Mouse (Mus musculus): ENCODE results near the gene Mybpc2. TPM values are rescaled to one million over a fixed set of nuclear protein-coding genes. Genes with fewer than 3 reads are reported as not detected.

Mybpc2 gene
- not detected for polyA plus RNA-seq (2014; fragmentation: Illumina TruSeq; extraction: RNeasy Lipid Tissue Mini Kit (QIAGEN cat#74804); ENCODE audit: low read depth, low replicate concordance)

DNA sequence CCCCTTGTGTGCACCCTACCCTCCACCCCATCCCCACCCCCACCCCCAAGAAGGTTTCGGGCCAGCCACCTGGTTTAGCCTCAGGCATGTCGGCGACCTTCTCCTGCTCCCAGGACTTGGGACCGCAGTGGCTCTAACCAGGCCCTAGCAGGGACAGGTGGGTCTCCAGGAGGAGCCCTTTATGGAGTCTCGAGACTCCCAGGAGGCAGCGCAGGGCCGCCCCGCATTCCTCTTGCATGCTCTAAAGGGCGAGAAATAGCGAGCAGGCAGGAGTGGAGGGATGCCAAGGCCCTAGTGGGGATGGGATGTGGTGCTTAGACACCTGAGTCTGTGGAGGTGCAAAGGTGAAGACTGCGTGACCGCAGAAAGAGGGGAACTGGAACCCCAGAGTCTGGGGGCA lies at the start of gene Mybpc2:
TSS of gene Mybpc2 (minus strand) at position 155 of the 400 bp plus-strand sequence.

DNA sequence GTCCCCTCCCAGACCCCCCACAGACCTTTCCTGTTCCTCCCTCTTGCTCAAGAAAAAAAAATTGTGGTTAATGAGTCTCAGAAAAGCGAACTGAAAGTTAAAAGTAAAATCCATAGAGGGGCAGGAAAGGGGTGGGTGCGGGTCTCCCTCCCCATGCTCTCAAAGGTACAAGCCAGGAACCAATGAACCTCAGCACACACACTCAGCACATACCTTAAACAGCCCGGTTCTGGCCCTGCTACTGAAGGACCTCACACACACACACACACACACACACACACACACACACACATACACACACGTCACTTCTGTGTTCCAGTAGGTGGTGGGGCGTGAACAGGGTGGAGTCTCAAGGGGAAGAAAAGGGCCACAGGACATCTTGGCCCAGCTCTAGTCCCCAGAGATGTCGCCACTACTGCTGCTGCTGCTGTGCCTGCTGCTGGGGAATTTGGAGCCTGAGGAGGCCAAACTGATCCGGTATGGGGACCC lies 47.8 kb upstream of the Mybpc2 start, which contains the start of gene Napsa:
TSS of gene Napsa (plus strand) at position 168 of the 489 bp plus-strand sequence.

DNA sequence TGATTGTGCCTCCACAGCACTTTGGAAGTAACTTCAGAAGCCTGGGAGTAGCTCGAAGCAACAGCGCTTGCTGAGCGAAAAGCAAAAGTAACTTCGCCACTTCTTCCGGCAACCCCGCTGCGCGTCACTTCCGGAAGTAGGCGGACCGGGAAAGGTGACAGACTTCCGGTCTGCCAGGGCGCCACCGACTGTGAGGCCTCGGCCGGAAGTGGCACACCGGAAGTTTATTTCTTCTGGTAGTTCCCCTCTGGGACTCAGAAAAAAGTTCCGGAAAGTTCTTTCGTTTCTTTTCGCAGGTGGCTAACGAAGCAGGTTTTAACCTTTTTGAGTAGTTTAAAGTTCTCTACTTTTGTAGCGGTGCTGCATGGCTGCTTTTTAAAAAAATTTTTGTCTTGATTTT lies 29.4 kb upstream of the Mybpc2 start, which contains the start of gene Nr1h2:
TSS of gene Nr1h2 (minus strand) at position 126 of the 400 bp plus-strand sequence.

DNA sequence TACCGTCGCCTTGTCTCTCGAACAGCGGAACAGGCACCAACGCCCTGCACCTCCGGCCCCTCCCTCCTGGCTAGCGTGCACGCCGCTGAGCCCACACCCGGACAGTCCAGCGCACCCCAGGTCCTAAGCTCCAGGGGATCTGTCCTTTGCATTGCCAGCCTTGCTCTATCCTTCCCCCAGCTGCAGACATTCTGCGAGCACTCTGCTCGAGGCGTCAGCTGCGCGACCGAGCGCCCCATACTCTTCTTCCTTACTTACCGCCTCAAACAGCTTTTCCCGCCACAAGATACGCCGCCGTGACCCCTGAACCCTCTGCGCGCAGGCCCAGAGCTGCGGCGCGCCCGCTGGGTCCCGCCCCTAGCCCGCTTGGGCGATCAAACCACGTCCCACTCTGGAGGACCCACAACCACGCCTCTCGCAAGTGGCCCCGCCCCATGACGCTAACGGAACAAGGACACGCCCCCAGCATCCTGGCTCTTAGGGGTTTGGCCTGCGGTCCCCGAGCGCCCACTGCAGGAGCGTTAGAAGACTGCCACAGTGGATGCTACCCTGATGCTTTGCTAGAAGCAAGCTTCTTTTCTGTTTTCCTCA lies 24.1 kb upstream of the Mybpc2 start, which contains the start of gene Pold1:
TSS of gene Pold1 (minus strand) at position 353 of the 591 bp plus-strand sequence.

DNA sequence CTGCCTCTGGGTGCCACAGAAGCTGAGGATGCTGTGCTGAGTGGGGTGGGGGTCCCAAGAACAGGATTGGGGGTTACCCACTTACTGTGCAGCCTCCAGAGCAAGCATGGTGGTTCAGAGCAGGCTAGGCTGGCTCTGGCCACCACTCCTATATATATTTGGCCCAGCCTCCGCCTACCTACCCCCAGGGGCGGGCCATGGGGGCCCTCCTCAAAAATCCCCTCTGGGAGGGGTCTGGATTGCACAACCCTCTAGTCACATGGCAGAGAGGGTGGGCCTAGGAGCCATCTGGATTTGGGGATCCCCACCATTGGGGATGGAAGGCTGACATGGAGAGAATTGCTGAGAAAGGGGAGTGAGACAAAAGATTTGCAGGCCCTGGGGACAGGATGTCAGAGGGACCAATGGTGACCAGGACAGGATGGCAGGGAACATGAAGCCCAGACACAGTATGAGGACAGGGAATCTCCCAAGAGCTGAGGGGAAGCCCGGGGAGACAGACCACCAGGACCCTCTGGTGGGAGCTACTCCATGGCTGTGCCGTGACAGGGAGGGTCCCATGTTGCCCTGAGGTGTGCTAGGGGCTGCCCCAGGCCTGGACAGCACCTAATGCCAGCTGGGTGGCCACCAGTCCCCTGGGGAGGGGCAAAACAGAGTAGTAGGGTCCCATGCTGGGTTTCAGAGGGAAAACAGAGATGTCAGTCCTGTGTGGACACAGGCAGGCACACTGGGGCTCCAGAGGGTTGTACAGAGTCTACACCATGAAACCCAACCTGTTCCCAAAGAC lies 7.7 kb upstream of the Mybpc2 start, which contains the start of gene Spib:
TSS of gene Spib (minus strand) at position 126 of the 787 bp plus-strand sequence.

DNA sequence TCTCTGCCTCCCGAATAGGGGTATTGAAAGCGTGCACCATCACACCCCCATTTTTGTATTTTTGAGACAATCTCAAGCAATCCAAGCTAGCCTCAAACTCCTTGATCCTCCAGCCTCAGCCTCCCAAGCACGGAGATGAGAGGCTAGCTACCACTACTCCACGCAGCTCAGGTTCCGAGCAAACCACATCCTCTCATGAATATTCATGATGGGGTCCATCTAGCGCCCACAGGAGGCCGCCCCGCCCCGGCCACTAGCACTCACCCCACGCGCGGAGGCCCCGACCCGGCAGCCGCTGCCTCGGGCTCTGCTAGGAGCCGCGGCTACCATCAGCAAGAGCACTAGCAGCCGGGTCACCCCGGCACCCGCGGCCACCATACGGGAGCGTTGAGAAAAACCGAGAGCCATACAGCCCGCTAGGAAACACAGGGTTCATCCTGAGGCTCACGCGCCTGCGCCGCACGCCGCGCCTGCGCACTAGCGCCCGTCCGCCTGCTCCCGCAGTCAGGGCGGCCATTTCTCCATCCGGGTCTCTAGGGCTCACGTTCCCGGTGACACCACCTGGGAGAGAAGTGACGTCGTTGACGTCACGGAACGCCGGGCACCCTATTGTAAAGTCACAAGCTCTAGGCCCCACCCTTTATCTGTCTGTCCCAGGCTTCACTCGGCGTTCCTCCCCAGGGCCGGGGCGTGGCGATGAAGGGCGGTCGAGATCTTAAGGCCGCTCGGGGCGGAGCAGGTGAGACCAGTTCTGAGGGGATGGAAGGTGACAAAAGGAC lies 28.3 kb downstream of the Mybpc2 start, which contains the start of the genes Emc10 and Fam71e1:
TSS of gene Emc10 (minus strand) at position 538 of the 779 bp plus-strand sequence.
TSS of gene Fam71e1 (plus strand) at position 590 of the 779 bp plus-strand sequence.

DNA sequence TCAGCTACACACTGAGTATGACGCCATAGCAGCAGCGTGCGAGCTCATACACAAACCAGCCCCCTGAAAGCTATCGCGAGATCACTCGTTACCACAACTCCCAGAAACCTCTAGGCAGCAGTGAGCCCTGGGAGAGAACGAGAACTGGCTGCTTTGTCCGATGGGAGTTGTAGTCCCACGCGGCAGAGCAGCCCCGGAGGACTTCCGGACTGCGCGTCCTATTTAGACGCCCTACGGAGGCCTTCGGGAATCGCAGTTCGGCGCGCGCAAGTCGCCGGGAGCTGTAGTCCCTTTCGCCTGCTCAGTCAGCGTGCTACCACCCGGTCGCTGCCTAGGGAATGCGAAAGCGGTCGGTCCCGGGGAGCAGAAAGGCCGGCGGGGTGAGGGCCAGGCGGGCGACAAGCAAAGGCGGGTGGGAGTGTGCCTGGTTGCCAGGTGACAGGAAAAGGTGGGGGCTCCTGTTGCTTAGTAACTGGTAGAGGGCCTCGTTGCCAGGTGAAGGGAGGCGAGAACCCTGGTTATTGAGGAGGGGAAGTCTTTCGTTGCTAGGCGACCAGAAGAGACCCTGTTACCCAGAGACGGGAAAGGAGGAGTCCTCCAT lies 56.5 kb downstream of the Mybpc2 start, which contains the start of gene Josd2:
TSS of gene Josd2 (plus strand) at position 170 of the 601 bp plus-strand sequence.

DNA sequence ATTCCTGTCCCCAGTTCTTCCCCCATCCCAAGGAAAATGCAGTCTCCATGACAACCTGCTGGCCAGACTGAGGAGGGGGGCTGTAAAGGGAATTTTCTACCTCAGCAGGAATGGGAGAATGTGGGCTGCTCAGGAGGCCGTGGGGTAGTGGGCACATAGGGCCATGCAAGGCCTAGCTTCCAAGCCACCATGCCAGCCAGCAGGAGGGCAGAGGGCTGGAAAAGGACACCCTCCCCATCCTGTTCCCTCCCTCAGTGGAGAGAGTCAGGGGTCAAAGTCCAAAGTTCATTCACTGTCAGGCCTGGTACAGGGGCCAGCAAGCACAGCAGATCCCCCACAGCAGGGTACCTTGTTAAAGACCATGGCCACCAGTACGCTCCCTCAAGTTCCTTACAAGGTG lies 59.3 kb downstream of the Mybpc2 start, which contains the start of gene Aspdh:
TSS of gene Aspdh (plus strand) at position 281 of the 400 bp plus-strand sequence.

Other genes starting within 250 kb of the Mybpc2 start
- 1.2 TPM for gene Clec11a, start 217.8 kb downstream of the Mybpc2 start, polyA plus RNA-seq (2014; fragmentation: Illumina TruSeq; extraction: RNeasy Lipid Tissue Mini Kit (QIAGEN cat#74804); ENCODE audit: low read depth, low replicate concordance)
- gene Shank1, start 214.4 kb downstream of the Mybpc2 start, polyA plus RNA-seq (2014; fragmentation: Illumina TruSeq; extraction: RNeasy Lipid Tissue Mini Kit (QIAGEN cat#74804); ENCODE audit: low read depth, low replicate concordance): 0.28 TPM
- not detected for gene Syt3, start 140.6 kb downstream of the Mybpc2 start, polyA plus RNA-seq (2014; fragmentation: Illumina TruSeq; extraction: RNeasy Lipid Tissue Mini Kit (QIAGEN cat#74804); ENCODE audit: low read depth, low replicate concordance)
- gene 1700008O03Rik, start 138.8 kb downstream of the Mybpc2 start, polyA plus RNA-seq (2014; fragmentation: Illumina TruSeq; extraction: RNeasy Lipid Tissue Mini Kit (QIAGEN cat#74804); ENCODE audit: low read depth, low replicate concordance): not detected
- not detected for gene Lrrc4b, start 95.6 kb downstream of the Mybpc2 start, polyA plus RNA-seq (2014; fragmentation: Illumina TruSeq; extraction: RNeasy Lipid Tissue Mini Kit (QIAGEN cat#74804); ENCODE audit: low read depth, low replicate concordance)
- gene Aspdh, start 59.3 kb downstream of the Mybpc2 start, polyA plus RNA-seq (2014; fragmentation: Illumina TruSeq; extraction: RNeasy Lipid Tissue Mini Kit (QIAGEN cat#74804); ENCODE audit: low read depth, low replicate concordance): not detected
- 1.6 TPM for gene Josd2, start 56.7 kb downstream of the Mybpc2 start, polyA plus RNA-seq (2014; fragmentation: Illumina TruSeq; extraction: RNeasy Lipid Tissue Mini Kit (QIAGEN cat#74804); ENCODE audit: low read depth, low replicate concordance)
- gene Emc10, start 28.1 kb downstream of the Mybpc2 start, polyA plus RNA-seq (2014; fragmentation: Illumina TruSeq; extraction: RNeasy Lipid Tissue Mini Kit (QIAGEN cat#74804); ENCODE audit: low read depth, low replicate concordance): 2.0 TPM
- gene Fam71e1, start 28.1 kb downstream of the Mybpc2 start, polyA plus RNA-seq (2014; fragmentation: Illumina TruSeq; extraction: RNeasy Lipid Tissue Mini Kit (QIAGEN cat#74804); ENCODE audit: low read depth, low replicate concordance): not detected
- 1.6 TPM for gene Spib, start 7.4 kb upstream of the Mybpc2 start, polyA plus RNA-seq (2014; fragmentation: Illumina TruSeq; extraction: RNeasy Lipid Tissue Mini Kit (QIAGEN cat#74804); ENCODE audit: low read depth, low replicate concordance)
- not detected for gene Pold1, start 24.2 kb upstream of the Mybpc2 start, polyA plus RNA-seq (2014; fragmentation: Illumina TruSeq; extraction: RNeasy Lipid Tissue Mini Kit (QIAGEN cat#74804); ENCODE audit: low read depth, low replicate concordance)
- gene Nr1h2, start 29.3 kb upstream of the Mybpc2 start, polyA plus RNA-seq (2014; fragmentation: Illumina TruSeq; extraction: RNeasy Lipid Tissue Mini Kit (QIAGEN cat#74804); ENCODE audit: low read depth, low replicate concordance): 4.1 TPM
- 1.2 TPM for gene Napsa, start 47.7 kb upstream of the Mybpc2 start, polyA plus RNA-seq (2014; fragmentation: Illumina TruSeq; extraction: RNeasy Lipid Tissue Mini Kit (QIAGEN cat#74804); ENCODE audit: low read depth, low replicate concordance)
- gene Kcnc3, start 66.0 kb upstream of the Mybpc2 start, polyA plus RNA-seq (2014; fragmentation: Illumina TruSeq; extraction: RNeasy Lipid Tissue Mini Kit (QIAGEN cat#74804); ENCODE audit: low read depth, low replicate concordance): 0.22 TPM
- 2.9 TPM for gene Myh14, start 146.2 kb upstream of the Mybpc2 start, polyA plus RNA-seq (2014; fragmentation: Illumina TruSeq; extraction: RNeasy Lipid Tissue Mini Kit (QIAGEN cat#74804); ENCODE audit: low read depth, low replicate concordance)
- gene Izumo2, start 184.1 kb upstream of the Mybpc2 start, polyA plus RNA-seq (2014; fragmentation: Illumina TruSeq; extraction: RNeasy Lipid Tissue Mini Kit (QIAGEN cat#74804); ENCODE audit: low read depth, low replicate concordance): not detected
- gene Vrk3, start 223.8 kb upstream of the Mybpc2 start, polyA plus RNA-seq (2014; fragmentation: Illumina TruSeq; extraction: RNeasy Lipid Tissue Mini Kit (QIAGEN cat#74804); ENCODE audit: low read depth, low replicate concordance): 16.2 TPM
- 0.35 TPM for gene Zfp473, start 226.4 kb upstream of the Mybpc2 start, polyA plus RNA-seq (2014; fragmentation: Illumina TruSeq; extraction: RNeasy Lipid Tissue Mini Kit (QIAGEN cat#74804); ENCODE audit: low read depth, low replicate concordance)